Mouse (Mus musculus): ENCODE data around the gene Enkur.
A peak's percentile ranks its signal among the peaks of the same experiment; 100 is the strongest.
"Not testable (repeated sequence)": the region's sequence is repeated elsewhere in the genome, so short reads cannot be mapped to it uniquely, and the experiment has no call there.

The Enkur gene

GRCm38 (mm10) chr2:21204912-21205830, at the start of gene Enkur, which contains the start of gene Thnsl1:
Gene Enkur, minus strand, starts transcription at chr2:21205365.
Gene Thnsl1, plus strand, starts transcription at chr2:21205724.
- peak; percentile 97 for DNase-seq

GRCm38 (mm10) chr2:21254308-21254707, 49.1 kb upstream of the Enkur start:
- no peak for DNase-seq

DNA sequence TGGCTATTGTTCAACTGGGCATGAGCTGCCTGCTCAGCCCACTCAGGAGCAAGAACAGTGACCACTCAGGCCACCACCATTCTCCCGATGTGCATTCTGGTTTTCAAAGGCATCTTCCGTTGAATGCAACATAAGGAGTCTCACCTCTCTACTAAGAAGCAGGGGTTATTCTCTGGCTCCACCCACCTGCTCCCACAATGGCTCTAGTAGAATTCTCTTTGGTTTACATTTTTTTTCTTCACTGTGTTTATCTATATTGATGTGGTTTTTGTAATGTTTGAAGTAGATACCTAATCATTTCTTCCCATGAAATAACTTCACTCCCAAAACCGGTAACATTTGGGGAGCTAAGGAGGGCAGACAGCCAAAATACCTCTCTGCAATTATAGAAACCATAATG, 48.5 kb upstream of the Enkur start:
- no peak for DNase-seq

- no peak for DNase-seq
These were observed 40.4 kb upstream of the Enkur start for GRCm38 (mm10) chr2:21245477-21246102.

DNA sequence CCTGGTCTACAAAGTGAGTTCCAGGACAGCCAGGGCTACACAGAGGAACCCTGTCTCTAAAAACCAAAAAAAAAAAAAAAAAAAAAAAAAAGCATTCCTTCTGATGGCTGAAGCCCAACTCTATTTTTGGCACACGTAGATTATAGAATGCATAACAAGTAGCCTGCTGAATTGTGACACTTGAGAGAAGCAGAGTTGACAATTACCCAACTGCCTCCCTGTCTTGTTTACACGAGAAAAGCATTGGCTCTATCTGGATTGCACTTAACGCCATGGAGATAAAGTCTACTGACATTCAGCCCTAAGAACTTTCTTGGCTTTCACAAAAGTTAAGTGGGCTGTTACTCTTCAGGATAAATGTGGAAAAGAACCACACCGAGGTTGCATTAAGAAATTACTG, 39.8 kb upstream of the Enkur start:
- DNase-seq, result no peak

DNA sequence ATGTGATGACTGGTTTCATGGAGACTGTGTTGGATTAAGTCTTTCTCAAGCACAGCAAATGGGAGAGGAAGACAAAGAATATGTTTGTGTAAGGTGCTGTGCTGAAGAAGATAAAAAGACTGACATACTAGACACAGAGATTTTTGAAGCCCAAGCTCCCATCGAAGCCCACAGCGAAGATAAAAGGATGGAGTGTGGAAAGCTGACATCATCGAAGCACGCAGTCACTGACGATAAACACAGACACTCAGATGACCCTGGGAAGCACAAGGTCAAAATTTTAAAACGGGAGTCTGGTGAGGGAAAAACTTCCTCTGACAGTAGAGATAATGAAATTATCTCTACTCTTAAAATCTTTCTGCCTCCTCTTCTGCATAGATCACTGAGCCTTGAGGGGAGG, 38.9 kb upstream of the Enkur start:
- not testable (repeated sequence) for DNase-seq

DNA sequence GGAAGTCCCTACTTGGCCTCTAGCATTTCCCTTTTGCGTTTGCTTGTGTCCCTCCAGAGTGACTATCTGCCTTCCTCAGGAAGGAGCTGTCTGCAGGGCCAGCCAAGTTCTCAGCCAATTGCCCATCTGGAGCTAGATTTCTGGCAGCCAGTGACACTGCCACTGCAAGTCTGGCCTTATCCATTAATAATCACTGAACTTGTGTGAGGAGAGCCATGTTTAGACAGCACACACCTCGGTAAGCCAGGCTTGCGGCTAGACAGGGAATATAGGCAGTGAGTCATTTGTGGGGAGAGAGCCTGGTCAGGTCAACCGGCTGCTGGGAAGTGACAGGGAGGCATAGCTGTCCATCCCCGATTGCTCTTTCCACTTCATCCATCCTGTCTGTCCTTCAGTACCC, 31.7 kb upstream of the Enkur start:
- no peak for DNase-seq

GRCm38 (mm10) chr2:21235844-21236386, 30.8 kb upstream of the Enkur start:
- DNase-seq, result no peak

DNA sequence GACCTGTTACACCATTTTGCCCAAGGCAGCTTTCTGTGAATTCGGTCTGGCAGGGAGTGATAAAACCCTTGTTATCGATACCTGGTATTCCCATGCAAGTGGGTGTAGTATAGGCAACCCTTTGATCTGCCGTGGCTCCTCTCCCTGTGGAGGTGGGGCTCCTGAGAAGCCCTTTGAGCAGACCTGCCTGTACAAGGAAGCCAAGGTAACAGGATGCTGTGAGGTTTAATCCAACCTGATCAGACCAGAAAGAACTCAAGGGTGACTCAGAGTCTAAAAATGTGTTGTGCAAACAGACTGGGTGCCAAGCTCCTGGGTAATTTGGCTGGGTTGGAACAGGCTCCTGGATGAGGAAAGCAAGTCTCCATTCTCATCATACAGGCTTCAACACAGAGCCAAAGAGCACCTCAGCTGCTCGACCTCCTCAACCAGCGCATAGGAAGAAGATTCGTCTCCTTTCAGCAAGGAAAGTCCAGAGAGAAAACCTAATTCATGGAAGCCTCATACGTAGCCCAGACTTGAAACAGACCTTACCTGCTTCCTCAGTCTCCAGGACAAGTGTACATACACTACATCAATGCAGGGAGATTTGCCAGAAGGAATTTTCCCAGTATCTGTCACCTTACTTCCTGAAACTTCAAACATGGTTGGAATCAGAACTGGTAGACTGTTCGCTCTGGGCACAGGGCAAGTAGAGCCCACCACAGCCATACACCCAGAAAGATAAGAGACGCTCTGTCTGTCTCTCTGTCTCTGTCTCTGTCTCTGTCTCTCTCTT, 29.9 kb upstream of the Enkur start:
- peak; percentile 67 for DNase-seq

DNA sequence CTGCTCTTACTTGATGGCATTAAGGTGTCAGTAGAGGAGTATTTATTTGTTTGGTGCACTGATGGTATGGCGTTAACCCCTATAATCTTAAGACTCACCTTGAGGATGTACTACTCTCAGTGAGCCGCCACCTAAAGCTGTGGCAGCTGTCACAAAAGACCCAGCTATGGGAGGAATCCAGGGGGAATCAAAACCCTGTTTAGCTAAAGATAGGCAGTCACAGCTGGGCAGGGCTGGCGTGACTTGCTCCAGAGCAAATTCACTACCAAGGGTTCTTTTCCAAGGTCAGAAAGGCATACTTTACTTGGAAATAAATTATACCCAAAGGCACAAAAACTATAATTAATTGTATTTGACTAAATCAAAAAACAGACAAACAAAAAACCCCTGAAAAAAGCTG, 26.0 kb upstream of the Enkur start:
- DNase-seq, result no peak

DNA sequence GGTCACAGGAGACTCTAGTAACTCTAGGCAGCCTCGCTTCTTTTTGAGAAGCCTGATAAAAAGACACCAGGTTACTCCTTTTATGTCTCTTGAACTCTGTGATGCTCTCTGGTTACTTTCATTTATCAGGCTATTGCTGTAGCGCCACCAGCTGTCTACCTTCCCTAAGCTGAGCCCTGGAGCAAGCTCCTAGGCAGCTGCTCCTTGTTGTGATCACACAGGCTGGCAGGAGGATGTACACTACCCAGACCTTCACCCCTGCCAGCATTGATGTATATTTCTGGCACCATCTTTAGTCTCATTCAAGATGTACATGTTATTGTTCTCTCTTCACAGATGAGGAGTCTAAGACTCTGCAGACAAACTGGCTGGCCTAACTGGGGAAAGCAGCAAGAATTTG, 25.1 kb upstream of the Enkur start:
- no peak for DNase-seq

DNA sequence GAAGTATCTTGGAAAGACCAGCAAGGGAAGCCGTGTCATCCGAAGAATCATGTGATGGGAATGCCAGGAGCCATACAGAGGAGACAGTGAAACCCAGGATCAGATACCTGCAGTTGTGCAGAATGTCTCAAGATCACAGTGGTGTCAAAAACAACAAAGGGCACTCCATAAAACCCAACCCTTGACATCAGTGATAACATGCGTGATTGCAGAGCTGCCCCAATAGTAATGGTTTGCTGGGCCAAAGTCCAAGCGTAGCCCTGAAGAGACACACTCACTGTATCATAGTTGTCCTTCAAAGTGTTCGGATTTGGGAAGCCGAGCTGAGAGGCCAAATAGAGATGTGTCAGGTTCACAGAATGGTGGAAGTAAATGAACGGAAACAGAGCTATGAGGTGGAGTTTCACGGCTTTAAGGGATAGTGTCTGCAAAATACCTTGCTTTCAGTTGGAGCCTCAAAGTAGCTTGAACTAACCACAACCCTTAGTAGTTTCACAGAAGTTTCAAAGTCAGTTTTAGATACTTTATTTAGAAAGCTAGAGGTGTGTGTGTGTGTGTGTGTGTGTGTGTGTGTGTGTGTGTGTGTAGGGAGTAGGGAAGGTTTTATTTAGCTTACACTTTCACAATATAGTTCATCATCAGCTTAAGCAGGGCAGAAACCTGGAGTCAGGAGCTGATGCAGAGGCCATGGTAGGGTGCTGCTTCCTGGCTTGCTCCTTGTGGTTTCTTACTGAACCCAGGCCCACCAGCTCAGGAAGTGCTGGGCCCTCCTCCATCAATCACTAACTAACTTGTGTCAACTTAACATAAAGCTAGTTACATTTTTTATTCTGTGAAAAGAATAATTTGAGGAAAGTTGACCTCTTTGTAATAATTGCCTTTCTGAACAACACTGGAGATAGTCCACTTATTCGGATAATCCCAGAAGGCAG, 17.6 kb upstream of the Enkur start:
- DNase-seq, result no peak

DNA sequence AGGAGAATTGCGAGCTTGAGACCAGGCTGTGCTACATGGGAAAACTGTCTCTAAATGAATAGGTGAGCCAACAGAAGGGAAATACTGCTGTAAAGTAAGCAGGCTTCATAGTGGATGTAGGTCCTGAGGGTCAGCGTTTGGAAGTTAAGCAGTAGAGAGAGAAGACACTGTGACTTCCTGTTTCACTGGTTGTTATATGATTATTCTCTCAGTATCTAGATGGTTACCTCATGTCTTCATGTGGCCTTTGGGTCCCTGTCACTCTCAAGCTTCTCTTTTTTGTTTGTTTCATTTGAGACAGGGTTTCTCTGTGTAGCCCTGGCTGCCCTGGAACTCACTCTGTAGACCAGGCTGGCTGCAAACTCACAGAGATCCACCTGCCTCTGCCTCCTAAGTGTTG, 10.1 kb upstream of the Enkur start:
- no peak for DNase-seq

- DNase-seq, result no peak
These were observed 9.2 kb upstream of the Enkur start for GRCm38 (mm10) chr2:21214322-21214721.

- no peak for DNase-seq
These were observed 6.2 kb upstream of the Enkur start for GRCm38 (mm10) chr2:21211361-21211760.

GRCm38 (mm10) chr2:21206278-21206677, 1.1 kb upstream of the Enkur start:
- DNase-seq, result no peak

- DNase-seq, result no peak
These were observed 630 bp upstream of the Enkur start for GRCm38 (mm10) chr2:21205831-21206159.

DNA sequence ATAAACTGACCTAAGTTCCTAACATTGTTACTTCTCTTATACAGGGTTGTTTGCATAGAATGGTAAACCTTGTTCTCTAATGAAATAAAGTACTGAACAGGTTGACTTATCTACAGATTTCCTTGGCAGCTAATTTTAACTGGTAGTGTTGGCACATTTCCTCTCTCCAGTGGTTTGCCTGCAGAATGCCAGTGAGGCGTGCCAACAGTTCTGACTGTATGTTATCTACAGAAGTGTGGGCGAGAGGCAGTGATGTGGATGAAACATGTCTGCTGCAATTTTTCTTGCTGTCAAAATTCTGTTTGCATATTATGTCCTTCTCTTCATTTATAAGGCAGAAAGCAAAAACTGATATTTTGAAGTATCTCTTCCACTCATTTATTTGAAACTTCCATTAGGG, 2.4 kb downstream of the Enkur start:
- no peak for DNase-seq

DNA sequence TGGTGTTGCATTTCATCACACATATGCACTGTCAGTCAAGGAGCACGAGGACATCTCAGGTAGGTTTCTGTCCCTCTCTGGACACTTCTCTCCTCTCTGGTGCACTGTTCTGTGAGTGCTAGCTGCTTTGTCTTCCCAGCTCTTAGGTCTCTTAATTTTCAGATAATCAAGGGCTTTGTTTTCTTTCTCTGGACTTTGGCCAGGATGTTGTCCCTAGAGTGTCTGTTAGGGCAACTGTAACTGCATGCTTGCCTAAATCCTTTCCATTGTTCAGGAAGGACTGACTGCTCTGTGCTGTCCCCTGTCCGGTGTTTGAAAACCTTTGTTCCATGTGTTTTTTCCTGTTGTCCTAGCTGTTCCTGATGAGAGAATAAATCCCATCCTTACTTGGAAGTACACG, 6.1 kb downstream of the Enkur start:
- DNase-seq, result no peak

DNA sequence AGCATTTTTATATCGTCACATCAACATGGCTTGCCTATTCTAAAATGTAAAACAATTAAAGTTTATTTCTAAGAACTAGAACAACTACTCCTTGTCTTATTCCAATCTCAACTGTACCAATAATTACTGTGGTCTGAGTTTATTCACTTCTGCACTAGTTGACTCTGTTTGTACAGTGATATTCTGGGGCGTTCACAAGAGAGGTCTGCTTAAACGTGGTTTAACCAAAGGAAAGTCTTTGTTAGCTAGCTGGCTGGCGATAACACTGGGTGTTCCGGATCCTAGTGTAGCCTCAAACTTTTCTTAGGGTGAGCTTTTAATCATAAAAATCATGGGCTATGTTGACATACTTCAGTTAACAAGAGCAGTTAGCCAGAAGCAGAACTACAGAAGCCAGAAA, 9.9 kb downstream of the Enkur start:
- no peak for DNase-seq

DNA sequence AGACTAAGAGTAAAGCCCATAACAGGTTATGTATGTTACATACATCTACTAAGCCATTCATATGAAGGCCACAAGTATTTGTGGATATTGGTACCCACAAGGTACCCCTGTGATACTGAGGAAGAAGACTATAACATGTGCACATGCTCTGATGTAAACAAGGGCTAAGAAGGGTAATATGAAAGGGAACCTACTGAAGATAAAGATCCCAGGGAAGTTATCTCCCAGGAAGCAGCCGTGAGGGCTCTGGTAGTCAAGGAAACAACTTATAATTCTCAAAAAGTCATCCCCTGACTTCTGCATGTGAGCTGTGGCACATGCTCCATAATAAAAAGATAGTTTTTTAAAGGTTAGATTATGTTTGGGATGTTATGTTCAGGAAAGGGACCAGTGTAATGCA, 13.9 kb downstream of the Enkur start:
- DNase-seq, result no peak

- DNase-seq, result no peak
These were observed 16.6 kb downstream of the Enkur start for GRCm38 (mm10) chr2:21188610-21189009.

Data from cerebellum, adult 9-11 months (tissue).